Mouse (Mus musculus): Measurements from ENCODE around the gene Srpk2. TPM values are rescaled to one million over a fixed set of nuclear protein-coding genes. Genes with fewer than 3 reads are reported as not detected.
"Not testable (repeated sequence)": the region's sequence is repeated elsewhere in the genome, so short reads cannot be mapped to it uniquely, and the experiment has no call there.

Gene Srpk2
- total RNA-seq (2014; fragmentation: Nextera tagmentation) (45.8 and 60.2 TPM in 2 replicates), total RNA-seq (2017) (47.2 and 51.4 TPM in 2 replicates)

DNA sequence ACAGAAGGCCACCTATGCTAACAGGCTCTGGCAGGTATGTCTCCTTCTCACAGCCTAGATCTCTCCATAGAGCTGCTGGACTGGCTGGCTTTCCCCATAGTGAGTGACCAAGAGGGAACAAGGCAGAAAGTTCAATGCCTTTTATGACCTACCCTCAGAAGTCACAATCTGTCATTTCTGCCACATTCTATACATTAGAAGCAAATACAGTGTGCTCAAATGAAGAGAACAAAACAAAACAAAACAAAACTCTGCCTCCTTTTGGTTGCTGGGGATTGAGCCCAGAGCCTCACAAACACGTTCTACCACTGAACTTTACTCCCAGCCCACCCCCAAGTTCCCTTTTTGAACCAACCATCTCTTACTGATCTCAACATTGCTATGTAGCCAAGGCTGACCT, at the start of gene Srpk2:
Gene Srpk2, minus strand, starts transcription at position 101 of the 400 bp plus-strand sequence.
- no peak for ATAC-seq (replicated peaks; ENCODE audit: poor library complexity, severe bottlenecking)

DNA sequence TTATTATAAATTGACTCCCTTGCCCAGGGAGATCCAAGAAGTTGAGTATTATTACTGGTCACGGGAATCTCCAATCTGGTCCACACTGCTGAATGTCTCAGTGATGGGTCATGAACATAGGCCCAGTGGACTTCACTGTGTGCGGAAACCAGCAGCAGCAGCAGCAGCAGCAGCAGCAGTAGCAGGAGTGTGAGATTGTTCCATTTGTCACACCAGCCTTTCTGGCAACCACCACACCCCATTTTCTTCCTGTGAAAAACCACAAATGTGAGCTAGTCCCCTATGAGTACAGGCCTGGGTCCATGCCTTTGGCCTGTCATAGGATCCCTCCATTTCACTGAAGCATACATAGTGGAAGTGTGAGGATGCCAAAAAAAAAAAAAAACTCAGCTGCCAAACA, 37.5 kb upstream of the Srpk2 start:
- ATAC-seq (replicated peaks; ENCODE audit: poor library complexity, severe bottlenecking), result no peak

DNA sequence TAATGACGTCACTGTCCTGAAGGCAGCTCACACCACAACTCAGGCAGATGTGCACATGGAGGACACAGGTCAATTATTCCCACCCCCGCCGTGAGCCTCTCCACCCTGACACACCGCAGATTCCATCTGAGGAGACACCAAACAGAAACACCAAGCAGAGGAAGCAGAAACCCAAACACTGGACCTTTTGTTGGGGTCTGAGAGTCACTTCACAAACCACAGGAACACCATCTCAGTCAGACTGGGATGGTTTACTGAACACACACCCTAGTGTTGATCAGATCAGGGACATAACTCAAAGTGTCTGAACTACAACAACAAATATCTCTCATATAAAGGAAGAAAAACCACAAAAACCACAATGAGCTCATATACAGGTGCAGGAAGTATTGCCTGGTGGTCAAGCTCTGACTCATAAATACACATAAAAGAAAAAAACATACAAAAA, 34.5 kb upstream of the Srpk2 start:
- peak; percentile 48 for ATAC-seq (replicated peaks; ENCODE audit: poor library complexity, severe bottlenecking)

DNA sequence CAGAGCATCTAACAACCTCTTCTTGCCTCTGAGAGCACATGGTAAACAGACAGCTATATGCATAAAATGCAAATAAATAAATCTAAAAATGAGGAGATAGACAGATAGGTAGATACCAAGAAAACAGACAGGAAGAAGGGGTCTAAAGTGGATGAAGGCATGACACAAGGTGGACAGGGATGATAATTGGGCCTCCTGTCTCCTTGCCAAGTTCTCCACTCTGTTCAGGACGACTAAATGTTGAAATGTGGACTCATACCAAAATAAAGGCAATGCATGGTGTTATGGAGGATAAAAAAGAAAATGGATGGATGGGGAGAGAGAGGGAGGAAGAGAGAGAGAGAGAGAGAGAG, 33.7 kb upstream of the Srpk2 start:
- no peak for ATAC-seq (replicated peaks; ENCODE audit: poor library complexity, severe bottlenecking)

DNA sequence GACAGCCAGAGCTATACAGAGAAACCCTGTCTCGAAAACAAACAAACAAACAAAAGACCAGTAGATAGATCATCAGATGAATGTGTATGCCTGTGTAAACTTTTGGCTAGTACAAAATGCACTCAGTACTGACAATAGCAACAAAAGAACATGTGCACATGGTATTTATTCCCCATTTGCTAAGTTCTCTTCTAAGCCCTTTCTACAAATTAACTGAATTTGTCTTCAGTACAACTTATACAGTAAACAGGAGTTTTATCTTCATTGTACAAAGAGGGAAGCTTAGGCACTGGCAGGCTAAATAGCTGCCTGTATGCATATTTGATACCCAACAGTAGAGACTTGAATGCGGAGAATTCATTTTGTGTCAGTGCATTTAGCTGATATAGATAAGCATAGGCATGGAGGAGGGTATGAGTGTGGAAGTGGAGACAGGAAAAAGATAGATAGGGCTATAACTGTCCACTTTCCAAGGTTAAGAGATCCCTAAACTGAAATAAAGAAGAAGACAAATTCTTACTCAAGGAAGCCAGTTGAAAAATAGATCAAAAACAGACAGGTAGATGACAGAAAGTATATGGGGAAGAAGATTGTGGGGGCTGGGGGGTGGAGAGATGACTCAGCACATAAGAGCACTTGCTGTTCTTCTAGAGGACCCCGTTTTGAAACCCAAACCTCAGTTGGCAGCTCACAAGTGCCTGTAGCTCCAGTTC, 33.2 kb upstream of the Srpk2 start:
- ATAC-seq (replicated peaks; ENCODE audit: poor library complexity, severe bottlenecking), result no peak

DNA sequence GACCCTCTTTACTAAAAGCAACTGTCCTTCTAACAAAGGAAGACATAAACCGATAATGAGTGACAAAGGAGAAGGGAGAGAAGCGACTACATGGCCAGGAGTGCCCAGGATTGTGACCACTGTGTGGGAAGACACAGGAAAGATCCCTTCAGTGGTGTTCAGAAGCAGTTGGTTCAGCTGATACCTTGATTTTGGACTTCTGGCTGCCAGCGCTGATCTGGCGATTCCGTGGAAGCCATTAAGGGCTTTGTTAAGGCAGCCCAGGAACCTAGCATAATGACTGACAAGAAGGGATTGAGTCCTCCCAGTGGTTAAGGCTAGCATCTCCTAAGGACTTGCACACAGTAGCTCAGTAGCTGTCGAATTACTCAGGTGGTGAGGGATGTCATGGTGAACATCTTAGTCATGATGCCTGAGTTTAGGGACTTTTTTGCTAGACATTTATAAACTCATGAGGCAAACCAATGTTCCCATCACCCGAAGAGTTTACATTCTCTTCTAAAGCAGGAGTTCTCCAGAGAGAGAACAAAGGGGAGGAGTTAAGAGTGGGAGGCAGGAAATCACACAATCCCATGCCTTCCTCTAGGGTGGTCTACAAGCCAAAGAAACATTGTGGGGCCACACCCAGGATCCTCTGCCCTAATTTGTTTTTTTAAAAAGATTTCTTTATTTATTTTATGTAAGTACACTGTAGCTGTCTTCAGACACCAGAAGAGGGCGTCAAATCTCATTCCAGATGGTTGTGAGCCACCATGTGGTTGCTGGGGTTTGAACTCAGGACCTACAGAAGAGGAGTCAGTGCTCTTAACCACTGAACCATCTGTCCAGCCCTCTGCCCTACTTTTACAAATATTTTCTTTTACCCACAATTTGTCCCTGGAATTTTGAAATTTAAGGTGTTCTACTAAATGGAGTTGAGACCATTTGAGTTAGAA, 29.3 kb upstream of the Srpk2 start:
- no peak for ATAC-seq (replicated peaks; ENCODE audit: poor library complexity, severe bottlenecking)

DNA sequence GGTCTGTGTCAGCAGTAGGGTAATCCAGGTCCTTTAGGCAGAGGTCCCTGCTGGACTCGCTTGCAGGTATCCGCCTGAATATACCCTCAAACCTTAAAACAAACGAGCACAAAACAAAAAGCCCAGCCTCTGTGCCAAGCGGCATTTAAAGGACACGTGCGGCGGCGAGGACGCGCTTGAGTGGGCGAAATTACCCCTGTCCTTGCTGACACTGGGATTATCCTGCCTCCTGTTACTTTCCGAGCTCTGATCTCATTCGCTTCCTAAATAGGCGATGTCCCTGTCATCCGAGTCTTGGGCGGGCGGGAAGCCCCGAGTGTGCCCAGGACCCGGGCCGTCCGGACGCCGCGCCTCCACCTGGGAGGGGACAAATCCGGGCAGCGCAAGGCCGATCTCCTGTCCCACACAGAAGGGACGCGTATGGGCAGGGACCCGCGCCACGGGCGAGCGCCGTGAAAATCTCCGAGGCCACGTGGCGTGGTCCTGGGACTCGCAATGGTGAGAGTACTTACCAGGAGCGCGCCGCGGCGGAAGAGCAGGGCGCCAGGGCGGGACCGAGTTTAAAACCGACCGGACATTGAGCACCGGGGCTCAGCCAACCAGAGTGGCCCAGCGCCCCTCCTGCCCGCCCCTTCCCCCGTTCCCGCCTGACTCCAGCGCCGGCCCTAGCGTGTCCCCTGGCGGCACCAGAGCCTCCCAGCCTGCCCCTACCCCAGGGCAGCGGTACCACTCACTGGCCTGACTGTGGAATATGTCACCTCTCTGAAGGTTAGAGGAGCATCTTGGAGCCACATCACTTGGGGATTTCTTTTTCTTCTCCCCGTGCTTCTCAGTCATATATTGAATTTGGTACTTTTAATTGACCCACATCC, 27.9 kb upstream of the Srpk2 start:
- ATAC-seq (replicated peaks; ENCODE audit: poor library complexity, severe bottlenecking), result peak; percentile 98

DNA sequence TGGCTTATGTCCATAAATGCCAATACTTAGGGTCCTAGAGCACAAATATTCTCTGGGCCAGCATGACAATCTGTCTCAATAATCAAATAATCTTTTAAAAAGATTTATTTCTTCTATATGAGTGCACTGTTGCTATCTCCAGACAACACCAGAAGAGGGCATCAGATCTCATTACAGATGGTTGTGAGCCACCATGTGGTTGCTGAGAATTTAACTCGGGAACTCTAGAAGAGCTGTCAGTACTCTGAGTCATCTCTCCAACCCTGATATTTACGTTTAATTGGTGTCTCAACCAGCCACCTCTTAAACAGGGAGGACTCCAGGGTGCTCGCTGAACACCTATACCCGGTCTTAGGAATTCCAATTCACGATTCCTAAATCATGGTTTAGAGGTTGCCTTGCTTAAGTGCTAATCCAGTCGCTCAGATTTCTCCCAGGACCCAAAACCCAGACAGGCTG, 27.3 kb upstream of the Srpk2 start:
- not testable (repeated sequence) for ATAC-seq (replicated peaks; ENCODE audit: poor library complexity, severe bottlenecking)

DNA sequence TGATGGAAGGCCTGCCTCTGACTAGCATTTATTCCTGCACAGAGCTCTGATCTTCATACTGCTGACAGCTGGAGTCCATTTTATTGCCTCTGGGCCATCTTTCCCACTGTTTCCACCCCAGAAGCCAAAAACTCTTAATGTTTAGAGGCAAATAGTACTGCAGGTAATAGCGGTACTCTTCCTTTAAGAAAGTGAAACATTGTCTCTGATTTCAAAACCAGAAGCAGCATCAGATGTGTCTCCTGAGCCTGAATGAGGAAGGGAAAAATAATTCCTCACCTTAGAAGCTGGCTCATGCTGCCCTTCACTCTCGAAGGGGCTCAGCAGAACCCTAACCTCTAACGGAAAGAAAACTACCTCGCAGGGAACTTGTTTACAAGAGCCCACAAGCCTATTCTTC, 26.8 kb upstream of the Srpk2 start:
- no peak for ATAC-seq (replicated peaks; ENCODE audit: poor library complexity, severe bottlenecking)

DNA sequence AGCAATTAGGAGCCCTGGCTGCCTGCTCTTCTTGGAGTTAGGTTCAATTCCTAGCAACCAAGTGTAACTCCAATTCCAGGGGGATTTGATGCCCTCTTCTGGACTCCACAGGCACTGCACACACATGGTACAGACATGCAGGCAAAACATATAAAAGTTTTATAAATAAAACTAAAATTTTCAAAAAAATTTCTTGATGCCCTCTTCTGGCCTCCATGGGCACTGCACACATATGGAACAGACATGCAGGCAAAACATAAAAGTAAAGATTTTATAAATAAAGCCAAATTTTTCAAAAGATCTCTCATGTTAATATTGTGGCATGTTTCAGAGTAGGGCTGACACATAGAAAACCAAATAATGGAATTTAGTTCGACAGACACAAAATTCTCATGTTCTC, 25.2 kb upstream of the Srpk2 start:
- no peak for ATAC-seq (replicated peaks; ENCODE audit: poor library complexity, severe bottlenecking)

DNA sequence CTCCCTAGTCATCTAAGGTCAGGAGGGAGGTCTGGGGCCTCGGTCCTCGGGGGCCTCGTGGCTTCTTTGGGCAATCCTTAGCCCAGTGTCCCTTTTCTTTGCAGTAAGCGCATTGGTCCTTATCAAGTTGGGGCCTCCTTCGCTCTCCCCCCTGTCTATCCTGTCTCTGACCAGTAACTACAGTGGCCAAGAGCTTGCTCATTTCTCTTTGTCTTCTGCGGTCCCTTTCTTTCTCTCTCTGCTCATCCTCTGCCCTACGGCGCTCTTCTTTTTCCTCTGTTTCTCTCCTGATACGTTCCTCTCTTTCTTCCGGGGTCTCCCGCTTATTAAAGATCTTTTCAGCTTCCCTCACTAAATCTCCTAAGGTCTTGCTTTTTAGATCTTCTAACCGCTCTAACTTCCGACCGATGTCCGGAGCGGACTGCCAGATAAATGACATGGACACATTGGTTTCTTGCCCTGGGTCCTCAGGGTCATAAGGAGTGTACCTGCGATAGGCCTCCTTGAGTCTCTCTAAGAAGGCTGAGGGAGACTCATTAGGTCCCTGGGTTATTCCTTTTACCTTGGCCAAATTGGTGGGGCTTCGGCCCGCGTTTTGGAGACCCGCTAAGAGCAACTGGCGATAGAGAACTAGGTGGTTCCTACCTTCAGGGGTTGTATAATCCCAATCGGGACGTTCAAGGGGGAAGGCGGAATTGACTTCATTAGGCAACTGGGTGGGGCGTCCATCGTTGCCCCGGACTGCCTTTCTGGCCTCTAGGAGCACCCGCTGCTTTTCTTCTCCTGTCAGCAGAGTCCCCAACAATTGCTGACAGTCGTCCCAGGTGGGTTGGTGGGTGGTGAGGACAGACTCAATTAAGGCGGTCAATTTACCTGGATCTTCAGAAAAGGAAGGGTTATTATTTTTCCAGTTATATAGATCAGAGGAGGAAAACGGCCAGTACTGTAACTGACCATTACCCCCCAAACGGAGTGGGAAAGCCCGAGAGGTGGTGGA, 22.5 kb upstream of the Srpk2 start:
- ATAC-seq (replicated peaks; ENCODE audit: poor library complexity, severe bottlenecking), result not testable (repeated sequence)

DNA sequence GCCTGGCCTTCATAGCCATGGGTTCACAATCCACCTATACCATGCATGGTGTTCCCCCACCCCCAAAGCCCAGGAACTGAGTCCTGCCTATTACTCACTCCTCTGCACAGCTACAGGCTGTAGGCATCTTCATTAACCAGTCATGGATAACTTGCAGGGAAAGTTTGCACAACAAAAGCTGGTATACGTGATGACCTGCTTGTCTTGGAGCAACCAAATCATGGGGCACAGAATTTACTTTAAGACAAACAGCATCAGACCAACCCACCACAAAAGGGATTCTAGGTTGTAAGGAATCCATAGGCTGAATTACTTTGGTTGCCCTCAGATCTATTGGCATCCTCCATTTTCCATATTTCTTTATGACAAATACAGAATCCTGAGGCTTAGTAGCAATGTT, 13.0 kb upstream of the Srpk2 start:
- ATAC-seq (replicated peaks; ENCODE audit: poor library complexity, severe bottlenecking), result no peak

DNA sequence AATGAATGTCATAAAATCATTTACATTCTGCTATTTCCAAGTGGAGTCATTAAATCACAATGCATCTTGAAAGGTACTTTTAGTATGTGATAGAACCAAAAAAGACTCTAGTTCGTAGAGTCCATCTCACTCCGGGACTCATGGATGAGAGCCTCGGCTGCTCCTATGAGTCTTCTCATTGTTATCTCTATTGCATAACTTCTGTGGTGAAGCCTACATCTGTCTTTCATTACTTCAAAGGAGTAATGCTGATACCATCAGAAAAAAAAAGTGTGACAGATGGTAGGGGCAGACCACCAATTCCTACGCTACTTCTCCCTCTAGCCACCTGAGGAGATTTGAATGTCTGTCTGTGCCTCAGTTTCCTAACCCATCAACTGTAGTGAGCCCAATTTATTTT, 986 bp downstream of the Srpk2 start:
- ATAC-seq (replicated peaks; ENCODE audit: poor library complexity, severe bottlenecking), result no peak; the same call in 1 of the 2 replicates

DNA sequence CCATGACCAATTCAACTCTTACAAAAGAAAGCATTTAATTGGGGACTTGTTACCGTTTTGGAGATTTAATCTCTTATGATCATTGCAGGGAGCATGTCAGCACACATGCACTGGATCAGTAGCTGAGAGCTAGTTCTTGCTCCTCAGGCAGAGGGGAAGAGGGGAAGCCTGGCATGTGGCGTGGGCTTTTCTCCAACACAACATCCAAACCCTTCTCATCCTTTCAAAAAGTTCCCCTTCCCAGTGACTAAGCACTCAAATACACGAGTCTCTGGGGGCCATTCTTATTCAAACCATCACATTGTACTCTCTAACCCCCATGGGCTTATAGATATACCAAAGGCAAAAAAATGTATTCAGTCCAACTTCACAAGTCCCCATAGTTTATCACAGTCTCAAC, 5.4 kb downstream of the Srpk2 start:
- no peak for ATAC-seq (replicated peaks; ENCODE audit: poor library complexity, severe bottlenecking)

DNA sequence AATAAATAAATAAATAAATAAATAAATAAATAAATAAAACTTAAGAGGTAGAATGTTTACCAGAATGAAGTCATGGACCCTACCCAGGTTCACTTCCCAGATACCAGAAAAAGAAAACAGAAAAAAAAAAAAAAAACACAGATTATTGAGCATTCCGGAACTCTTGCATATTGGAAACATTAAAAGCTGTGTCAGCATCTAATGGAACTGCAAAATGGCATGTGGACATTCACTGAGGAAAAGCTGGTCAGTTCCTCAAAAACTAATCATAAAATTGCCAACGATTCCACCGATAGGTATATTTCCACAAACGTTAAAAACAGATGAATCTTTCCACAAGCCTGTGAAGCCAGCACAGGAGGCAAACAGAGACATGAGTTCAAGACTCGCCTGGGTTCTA, 6.5 kb downstream of the Srpk2 start:
- ATAC-seq (replicated peaks; ENCODE audit: poor library complexity, severe bottlenecking), result no peak

DNA sequence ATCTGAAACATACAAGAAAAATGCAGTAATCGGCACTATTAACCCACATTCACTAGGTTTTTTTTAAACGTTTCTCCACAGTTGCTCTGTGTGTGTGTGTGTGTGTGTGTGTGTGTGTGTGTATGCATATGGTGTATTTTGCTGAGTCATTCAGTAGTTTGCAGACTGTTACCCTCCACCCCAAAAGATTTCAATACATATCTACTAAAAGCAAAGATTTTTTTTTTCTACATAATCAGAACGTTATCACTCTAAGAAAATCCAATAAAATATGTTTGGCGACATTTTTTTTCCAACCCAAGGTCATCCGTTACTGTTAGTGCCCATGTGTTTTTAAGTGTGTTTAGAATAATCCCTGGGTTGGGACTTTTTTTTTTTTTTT, 7.4 kb downstream of the Srpk2 start:
- no peak for ATAC-seq (replicated peaks; ENCODE audit: poor library complexity, severe bottlenecking)

DNA sequence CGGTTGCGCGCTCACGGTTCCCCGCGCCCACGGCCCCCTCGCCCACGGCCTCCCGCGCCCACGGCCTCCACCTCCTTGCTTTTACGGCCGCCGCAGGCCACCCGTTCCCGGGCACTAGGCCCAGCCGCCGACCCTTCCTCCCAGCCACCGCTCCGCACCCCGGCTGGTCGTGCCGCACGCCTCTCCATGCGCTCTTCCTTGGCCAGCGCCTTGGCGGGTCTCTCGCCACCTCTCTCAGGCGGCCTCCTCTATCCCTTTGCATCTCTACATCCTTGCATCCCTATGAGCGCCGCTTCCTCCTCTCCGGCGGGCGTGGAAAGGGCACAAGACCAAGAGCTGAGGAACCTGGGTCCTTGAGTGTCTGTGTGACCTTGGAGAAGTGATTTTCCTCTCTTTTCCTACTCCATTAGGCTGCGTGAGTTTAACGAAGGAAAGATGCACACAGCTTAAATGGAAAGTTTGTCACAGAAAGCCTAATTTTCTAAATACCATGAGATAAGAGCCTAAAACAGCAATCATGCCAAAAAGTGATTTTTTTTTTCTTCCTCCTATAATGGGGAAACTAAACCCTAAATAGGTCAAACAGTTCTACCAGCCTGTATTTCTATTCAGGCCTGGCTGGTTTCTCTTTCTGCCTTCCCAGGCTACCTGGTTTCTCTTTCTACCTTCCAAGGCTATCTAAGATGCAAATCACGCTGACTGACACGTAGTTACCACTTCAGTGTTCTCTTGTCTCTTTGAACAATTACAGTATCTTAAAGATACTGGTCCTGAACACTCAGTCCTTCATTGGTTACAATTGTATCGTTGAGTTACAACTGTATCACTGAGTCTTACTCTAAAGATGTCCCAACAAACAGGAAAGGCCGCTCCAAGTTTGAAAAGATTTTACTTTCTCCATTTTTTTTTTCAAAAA, 8.0 kb downstream of the Srpk2 start:
- peak; percentile 15 for ATAC-seq (replicated peaks; ENCODE audit: poor library complexity, severe bottlenecking)

DNA sequence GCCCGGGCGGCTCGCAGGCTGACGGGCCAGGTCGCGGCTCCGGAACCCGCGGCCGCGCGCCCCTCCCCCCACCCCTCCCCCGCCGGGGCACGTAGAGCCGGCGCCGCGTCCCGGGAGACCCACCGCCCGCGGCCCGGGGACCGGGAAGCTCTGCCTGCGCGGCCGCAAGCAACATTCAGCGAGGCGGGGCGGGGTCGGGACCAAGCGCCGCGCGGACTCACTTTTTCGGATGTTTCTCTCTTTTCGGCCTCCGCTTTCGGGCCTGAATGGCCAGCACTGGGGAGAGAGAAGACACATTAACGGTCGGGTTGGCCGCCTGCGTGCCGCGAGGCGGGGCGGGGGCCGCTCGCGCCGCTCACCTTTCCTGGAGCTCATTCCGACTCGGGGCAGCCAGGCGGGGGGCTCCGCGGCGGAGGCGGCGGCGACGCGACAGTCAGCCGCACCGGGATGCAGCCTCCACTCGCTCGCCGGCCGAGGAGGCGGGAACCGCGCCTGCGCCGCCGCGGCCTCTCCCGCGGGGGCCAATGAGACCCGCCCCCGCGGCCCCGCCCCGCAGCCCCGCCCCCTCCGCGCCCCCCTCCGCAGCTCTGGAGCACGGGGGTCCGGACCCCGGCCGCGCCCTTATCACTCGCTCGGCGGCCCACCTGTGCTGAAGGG, 8.8 kb downstream of the Srpk2 start:
- ATAC-seq (replicated peaks; ENCODE audit: poor library complexity, severe bottlenecking), result peak; percentile 38

All from granulocyte monocyte progenitor cell, adult 5-6 weeks (primary cell).